Mouse (Mus musculus): ENCODE measurements around the gene Zfp513.

Zfp513 gene

GRCm38 (mm10) chr5:31218294-31218693, 16.2 kb upstream of the Zfp513 start:
- POLR2A ChIA-PET = interaction anchor here in 3 of 4 experiments (0.6 to 10.6 kb wide), 25 partner anchors 9 to 1761 kb away, joined by 3 to 95 read pairs (median 4); partner anchors contain the start of genes Zfp513 (in 3 of the 3), Eif2b4 (in 2 of the 3), Gm29609 (in 2 of the 3) and Gtf3c2 (in 2 of the 3)
- CTCF ChIA-PET = interaction anchor here in 3 of 4 experiments (0.6 to 1.9 kb wide), 8 partner anchors 16 to 327 kb away, joined by 3 to 8 read pairs (median 5); partner anchors contain the start of genes Eif2b4 (in 1 of the 3), Snx17 (in 1 of the 3) and Zfp513 (in 1 of the 3)

GRCm38 (mm10) chr5:31216554-31216953, 14.5 kb upstream of the Zfp513 start:
- CTCF ChIA-PET = interaction anchor here in 2 of 4 experiments (0.8 to 1.3 kb wide), 2 partner anchors 14 to 20 kb away, joined by 3 to 5 read pairs; partner anchors contain the start of gene Zfp513 (in 1 of the 2)
- POLR2A ChIA-PET = interaction anchor here in 3 of 4 experiments (0.6 to 17.9 kb wide), 6 partner anchors 12 to 169 kb away, joined by 3 to 240 read pairs (median 3); partner anchors contain the start of genes Zfp513 (in 3 of the 3), Atraid (in 1 of the 3), Eif2b4 (in 1 of the 3) and Snx17 (in 1 of the 3)

- CTCF ChIA-PET = no interaction called here
Observed at GRCm38 (mm10) chr5:31204421-31204820, 2.3 kb upstream of the Zfp513 start.

GRCm38 (mm10) chr5:31203866-31204265, 1.8 kb upstream of the Zfp513 start:
- ChIA-PET POLR2A (interaction anchor here in 2 of 4 experiments (1.3 to 17.9 kb wide), 9 partner anchors 4 to 156 kb away, joined by 4 to 240 read pairs (median 16); partner anchors contain the start of genes Eif2b4 (in 2 of the 2), Ppm1g (in 2 of the 2), Snx17 (in 2 of the 2) and Atraid (in 1 of the 2)), CTCF (no interaction called here)

More at GRCm38 (mm10) chr5:31204421-31204820, 2.3 kb upstream of the Zfp513 start:
- POLR2A ChIA-PET = interaction anchor here in 2 of 4 experiments (1.3 to 17.9 kb wide), 8 partner anchors 3 to 156 kb away, joined by 4 to 240 read pairs (median 8); partner anchors contain the start of genes Eif2b4 (in 2 of the 2), Ppm1g (in 2 of the 2), Snx17 (in 2 of the 2) and Atraid (in 1 of the 2)

- ChIA-PET POLR2A (interaction anchor here (0.7 to 17.9 kb wide), 35 partner anchors 4 to 316 kb away, joined by 3 to 263 read pairs (median 7); partner anchors contain the start of genes Gm29609 (in 4 of the 4), Gtf3c2 (in 4 of the 4), Eif2b4 (in 3 of the 4) and Snx17 (in 3 of the 4)), CTCF (interaction anchor here in 3 of 4 experiments (0.7 to 2.2 kb wide), 5 partner anchors 10 to 18 kb away, joined by 3 to 13 read pairs (median 5); partner anchors contain the start of genes Eif2b4 (in 1 of the 3), Ppm1g (in 1 of the 3) and Snx17 (in 1 of the 3))
Observed at GRCm38 (mm10) chr5:31202933-31203332, 830 bp upstream of the Zfp513 start.

- POLR2A ChIA-PET = interaction anchor here (0.6 to 17.9 kb wide), 44 partner anchors 4 to 326 kb away, joined by 3 to 263 read pairs (median 6); partner anchors contain the start of genes Gm29609 (in 4 of the 4), Gtf3c2 (in 4 of the 4), Eif2b4 (in 3 of the 4) and Snx17 (in 3 of the 4)
- CTCF ChIA-PET = interaction anchor here in 1 of 4 experiments (0.6 to 2.2 kb wide), 3 partner anchors 9 to 80 kb away, joined by 3 to 13 read pairs (median 8); partner anchors contain the start of genes Eif2b4 and Snx17
Observed at GRCm38 (mm10) chr5:31201042-31201741, 911 bp downstream of the Zfp513 start.

- CTCF ChIA-PET = interaction anchor here in 2 of 4 experiments (0.6 to 1.0 kb wide), 2 partner anchors 59 to 79 kb away, joined by 3 read pairs; no protein-coding TSS in a partner anchor
- POLR2A ChIA-PET = interaction anchor here (0.6 to 17.9 kb wide), 17 partner anchors 3 to 301 kb away, joined by 3 to 263 read pairs (median 14); partner anchors contain the start of genes Eif2b4 (in 2 of the 4), Gm29609 (in 2 of the 4), Gtf3c2 (in 2 of the 4) and Snx17 (in 2 of the 4)
Observed at GRCm38 (mm10) chr5:31200327-31200768, 1.8 kb downstream of the Zfp513 start.

GRCm38 (mm10) chr5:31199893-31200292, 2.2 kb downstream of the Zfp513 start:
- CTCF ChIA-PET = interaction anchor here in 1 of 4 experiments (1.0 kb wide), 1 partner anchor 59 kb away, joined by 3 read pairs; no protein-coding TSS in a partner anchor
- POLR2A ChIA-PET = interaction anchor here in 2 of 4 experiments (1.9 to 17.9 kb wide), 10 partner anchors 2 to 152 kb away, joined by 7 to 263 read pairs (median 72); partner anchors contain the start of genes Eif2b4 (in 2 of the 2), Gm29609 (in 2 of the 2), Gtf3c2 (in 2 of the 2) and Snx17 (in 2 of the 2)

- ChIA-PET CTCF (interaction anchor here in 1 of 4 experiments (1.0 kb wide), 1 partner anchor 58 kb away, joined by 3 read pairs; no protein-coding TSS in a partner anchor), POLR2A (interaction anchor here in 2 of 4 experiments (1.7 to 17.9 kb wide), 10 partner anchors 2 to 151 kb away, joined by 5 to 263 read pairs (median 62); partner anchors contain the start of genes Gm29609 (in 2 of the 2), Gtf3c2 (in 2 of the 2), Atraid (in 1 of the 2) and Eif2b4 (in 1 of the 2))
Observed at GRCm38 (mm10) chr5:31199321-31199892, 2.7 kb downstream of the Zfp513 start.

- ChIA-PET POLR2A (interaction anchor here in 2 of 4 experiments (0.7 to 17.9 kb wide), 18 partner anchors 1 to 151 kb away, joined by 3 to 263 read pairs (median 6); partner anchors contain the start of genes Gm29609 (in 2 of the 2), Gtf3c2 (in 2 of the 2), Atraid (in 1 of the 2) and Eif2b4 (in 1 of the 2)), CTCF (no interaction called here)
Observed at GRCm38 (mm10) chr5:31198616-31199320, 3.3 kb downstream of the Zfp513 start.

GRCm38 (mm10) chr5:31198170-31198569, 3.9 kb downstream of the Zfp513 start:
- ChIA-PET CTCF (no interaction called here), POLR2A (interaction anchor here in 2 of 4 experiments (0.6 to 17.1 kb wide), 18 partner anchors 8 to 150 kb away, joined by 3 to 263 read pairs (median 5); partner anchors contain the start of genes Gm29609 (in 2 of the 2), Gtf3c2 (in 2 of the 2), Atraid (in 1 of the 2) and Mpv17 (in 1 of the 2))

- ChIA-PET POLR2A (interaction anchor here (0.6 to 17.1 kb wide), 19 partner anchors 10 to 149 kb away, joined by 3 to 263 read pairs (median 6); partner anchors contain the start of genes Gm29609 (in 2 of the 4), Gtf3c2 (in 2 of the 4), Atraid (in 1 of the 4) and Cad (in 1 of the 4)), CTCF (interaction anchor here in 1 of 4 experiments (1.2 kb wide), 1 partner anchor 19 kb away, joined by 3 read pairs; no protein-coding TSS in a partner anchor)
Observed at GRCm38 (mm10) chr5:31197072-31197471, 5.0 kb downstream of the Zfp513 start.

GRCm38 (mm10) chr5:31196207-31196606, 5.9 kb downstream of the Zfp513 start:
- POLR2A ChIA-PET = interaction anchor here in 2 of 4 experiments (0.8 to 17.1 kb wide), 20 partner anchors 8 to 309 kb away, joined by 3 to 263 read pairs (median 6); partner anchors contain the start of genes Gm29609 (in 2 of the 2), Gtf3c2 (in 2 of the 2), Trim54 (in 2 of the 2) and Atraid (in 1 of the 2)

GRCm38 (mm10) chr5:31195671-31196070, 6.4 kb downstream of the Zfp513 start:
- CTCF ChIA-PET = interaction anchor here in 2 of 4 experiments (0.5 to 1.2 kb wide), 2 partner anchors 20 to 23 kb away, joined by 3 to 4 read pairs; no protein-coding TSS in a partner anchor

More at GRCm38 (mm10) chr5:31196207-31196606, 5.9 kb downstream of the Zfp513 start:
- CTCF ChIA-PET = interaction anchor here in 2 of 4 experiments (0.6 to 1.2 kb wide), 3 partner anchors 20 to 36 kb away, joined by 3 to 4 read pairs (median 3); no protein-coding TSS in a partner anchor

More at GRCm38 (mm10) chr5:31195671-31196070, 6.4 kb downstream of the Zfp513 start:
- POLR2A ChIA-PET = interaction anchor here in 2 of 4 experiments (0.7 to 17.1 kb wide), 21 partner anchors 9 to 308 kb away, joined by 3 to 263 read pairs (median 5); partner anchors contain the start of genes Gm29609 (in 2 of the 2), Gtf3c2 (in 2 of the 2), Atraid (in 1 of the 2) and Fndc4 (in 1 of the 2)

Data from embryonic stem cell, embryonic (primary cell).